In genomic region chr19:48546133-48546448, GRCm38 (mm10) we compare ENCODE assay signal across 17 mouse cellular contexts.
DNase-seq lines count a peak whose midpoint lies in the region; ATAC-seq and TF ChIP-seq lines count a peak whose summit lies in the region.
"Had no signal": no experiment of that assay in that cellular context is flagged by ENCODE, and none has a peak within 500 bp of the region (broad histone marks: within the 10 kb centered on the region; RNA-seq: fewer than 3 reads in every experiment).

No protein-coding gene starts in this region.

- H3K27me3 ChIP-seq in midbrain, postnatal 0 days (ENCODE audit: insufficient read depth, low read length), result no peaks in the 10 kb centered on the region
- no peaks in the 10 kb centered on the region for H3K27me3 ChIP-seq in midbrain, embryonic 11.5 days (ENCODE audit: control insufficient read depth, insufficient read depth, low read length)
- H3K27me3 ChIP-seq: heart, embryonic 13.5 days; limb, embryonic 15.5 days; megakaryocyte, embryonic 14.5 days had no signal

- TF ChIP-seq CTCF in midbrain, postnatal 0 days (IDR thresholded peaks at IDR 0.05), result no peak

- no peak overlapping the region for H3K4me2 ChIP-seq in midbrain, postnatal 0 days (ENCODE audit: low read depth, low read length, poor library complexity, severe bottlenecking)
- no peak overlapping the region for H3K4me2 ChIP-seq in midbrain, embryonic 11.5 days
- H3K4me2 ChIP-seq: heart, embryonic 13.5 days; limb, embryonic 15.5 days had no signal

- no peak for ATAC-seq in midbrain, postnatal 0 days (ENCODE audit: low FRiP score)
- ATAC-seq in midbrain, embryonic 11.5 days (ENCODE audit: low FRiP score), result no peak
- ATAC-seq: intestine, embryonic 16.5 days had no signal

- 79% methylated on average over 2 of the region's 2 CpGs for WGBS in midbrain, postnatal 0 days
- 92% methylated on average over 2 of the region's 2 CpGs for WGBS in midbrain, embryonic 11.5 days

- H3K36me3 ChIP-seq in midbrain, postnatal 0 days (ENCODE audit: insufficient read depth, low read length), result no peaks in the 10 kb centered on the region
- no peaks in the 10 kb centered on the region for H3K36me3 ChIP-seq in midbrain, embryonic 11.5 days (ENCODE audit: control insufficient read depth, insufficient read depth, low read length)
- H3K36me3 ChIP-seq: heart, embryonic 13.5 days; limb, embryonic 15.5 days had no signal

- H3K9ac ChIP-seq in midbrain, postnatal 0 days (replicated peaks; ENCODE audit: low read length, poor library complexity, severe bottlenecking), result no peak overlapping the region
- H3K9ac ChIP-seq in midbrain, embryonic 11.5 days (ENCODE audit: low read length), result no peak overlapping the region
- H3K9ac ChIP-seq: heart, embryonic 13.5 days; limb, embryonic 15.5 days had no signal

- intact Hi-C loops in left cerebral cortex, postnatal 14 days (cut with DNase I), result no loop called here

- no peaks in the 10 kb centered on the region for H3K4me1 ChIP-seq in midbrain, postnatal 0 days (ENCODE audit: insufficient read depth, low read length)
- peaks cover 5% of the 10 kb centered on the region; the same call in 1 of the 2 replicates for H3K4me1 ChIP-seq in midbrain, embryonic 11.5 days (ENCODE audit: control insufficient read depth, insufficient read depth, low read length)
- H3K4me1 ChIP-seq: heart, embryonic 13.5 days; limb, embryonic 15.5 days; megakaryocyte, embryonic 14.5 days had no signal

- H3K9me3 ChIP-seq in midbrain, postnatal 0 days (ENCODE audit: low read length), result no peaks in the 10 kb centered on the region
- no peaks in the 10 kb centered on the region for H3K9me3 ChIP-seq in midbrain, embryonic 11.5 days (ENCODE audit: control insufficient read depth, low read length)
- H3K9me3 ChIP-seq: heart, embryonic 13.5 days; limb, embryonic 15.5 days had no signal

- H3K27ac ChIP-seq in midbrain, postnatal 0 days (ENCODE audit: low read depth, low read length), result no peak overlapping the region
- no peak overlapping the region for H3K27ac ChIP-seq in midbrain, embryonic 11.5 days (ENCODE audit: low read depth, low read length)
- H3K27ac ChIP-seq: heart, embryonic 13.5 days; limb, embryonic 15.5 days had no signal

- peak; percentile 10 for DNase-seq in midbrain, postnatal 0 days (ENCODE audit: low spot score)
- DNase-seq in midbrain, embryonic 11.5 days (ENCODE audit: low spot score, missing footprints), result no peak
- peak; percentile 45 to 53 for DNase-seq in layer of hippocampus, adult 8-10 months (ENCODE audit: low spot score in 2 of 2)
- peak; percentile 30 to 60 for DNase-seq in left cerebral cortex, postnatal 14 days (ENCODE audit: low spot score in 2 of 2)
- DNase-seq in right cerebral cortex, postnatal 4 days, result peak; percentile 7
- DNase-seq in Muller cell, postnatal 12 days (ENCODE audit: inconsistent ontology term), result no peak
- DNase-seq in cerebellum, postnatal 4 days (ENCODE audit: low spot score in 2 of 2), result no peak
- DNase-seq in kidney, postnatal 14 days, result no peak
- DNase-seq: cerebellum, adult 9-11 months; kidney, postnatal 4 days; lung, adult 2 months; spleen, adult 18-20 months; thymus, postnatal 4 days had no signal

- no peak overlapping the region for H3K4me3 ChIP-seq in midbrain, postnatal 0 days (ENCODE audit: low read depth, low read length)
- no peak overlapping the region for H3K4me3 ChIP-seq in midbrain, embryonic 11.5 days (ENCODE audit: low read depth, low read length)
- H3K4me3 ChIP-seq: heart, embryonic 13.5 days; limb, embryonic 15.5 days; megakaryocyte, embryonic 14.5 days had no signal

Comparison
In these comparisons a context has a peak if more than half of its experiments do, and no peak if none do; other contexts are left out.
1. DNase-seq: peak in midbrain, postnatal 0 days (single experiment), layer of hippocampus, adult 8-10 months (2 of 2), left cerebral cortex, postnatal 14 days (2 of 2) and right cerebral cortex, postnatal 4 days (single experiment); none in midbrain, embryonic 11.5 days (single experiment), Muller cell, postnatal 12 days (single experiment), cerebellum, postnatal 4 days (0 of 2) and kidney, postnatal 14 days (single experiment).